Mouse (Mus musculus) MEL (cell line): ENCODE results near the gene Fam49a.

Experiments used
- CTCF ChIP-seq, 3 experiments: IDR thresholded peaks in 2 of 3; conservative IDR thresholded peaks in 1 of 3; 2 replicates each; pipeline ENCODE4 v1.5.1; 2011 to 2012; ENCODE audit warnings: low read length in 3 of 3, low read depth in 2 of 3, mild to moderate bottlenecking in 2 of 3, improper control_type of control experiment in 1 of 3, inconsistent platforms in 1 of 3, mixed read lengths in 1 of 3, moderate library complexity in 1 of 3; ENCODE audit not compliant: control insufficient read depth in 1 of 3, insufficient read depth in 1 of 3, poor library complexity in 1 of 3, severe bottlenecking in 1 of 3
- EP300 ChIP-seq, 2 experiments: IDR thresholded peaks; 2 replicates each; pipeline ENCODE4 v1.6.1; 2011; ENCODE audit warnings: improper control_type of control experiment in 2 of 2, low read length in 2 of 2, low read depth in 1 of 2, mild to moderate bottlenecking in 1 of 2
- ETS1 ChIP-seq: IDR thresholded peaks from 2 replicates; pipeline ENCODE4 v1.6.1; 2012; ENCODE audit warnings: low read depth, mild to moderate bottlenecking, inconsistent platforms, low read length, improper control_type of control experiment, moderate library complexity
- KAT2A ChIP-seq: conservative IDR thresholded peaks from 2 replicates; pipeline ENCODE4 v1.6.1; 2012; ENCODE audit warnings: low read depth, low read length, improper control_type of control experiment, inconsistent platforms
- MEF2A ChIP-seq: IDR thresholded peaks from 2 replicates; pipeline ENCODE4 v1.6.1; 2014; ENCODE audit warnings: low read depth, mild to moderate bottlenecking, inconsistent platforms, low read length, improper control_type of control experiment; ENCODE audit not compliant: poor library complexity, insufficient replicate concordance, severe bottlenecking; ENCODE audit errors: extremely low read depth
- MYC ChIP-seq: IDR thresholded peaks from 2 replicates; pipeline ENCODE4 v1.6.1; 2011; ENCODE audit warnings: low read depth, mild to moderate bottlenecking, low read length, improper control_type of control experiment, moderate library complexity
- POLR2A ChIP-seq, 2 experiments: IDR thresholded peaks; 2 replicates each; pipeline ENCODE4 v1.6.1; 2011 to 2012; ENCODE audit warnings: low read length in 2 of 2, mild to moderate bottlenecking in 2 of 2, control low read depth in 1 of 2, improper control_type of control experiment in 1 of 2, low read depth in 1 of 2, moderate library complexity in 1 of 2; ENCODE audit not compliant: control insufficient read depth in 1 of 2, insufficient read depth in 1 of 2, poor library complexity in 1 of 2
- RAD21 ChIP-seq: IDR thresholded peaks from 2 replicates; pipeline ENCODE4 v1.6.1; 2011; ENCODE audit warnings: mild to moderate bottlenecking, low read depth, low read length, improper control_type of control experiment
- TAL1 ChIP-seq: IDR thresholded peaks from 2 replicates; pipeline ENCODE4 v1.6.1; 2012; ENCODE audit warnings: mild to moderate bottlenecking, inconsistent platforms, low read length, moderate library complexity, mixed read lengths
- TCF12 ChIP-seq: IDR thresholded peaks from 2 replicates; pipeline ENCODE4 v1.6.1; 2014; ENCODE audit warnings: low read depth, mild to moderate bottlenecking, inconsistent platforms, low read length, improper control_type of control experiment, moderate library complexity
- UBTF ChIP-seq: IDR thresholded peaks from 2 replicates; pipeline ENCODE4 v1.6.1; 2012; ENCODE audit warnings: low read depth, mild to moderate bottlenecking, inconsistent platforms, low read length, improper control_type of control experiment, moderate library complexity, borderline replicate concordance; ENCODE audit not compliant: insufficient read depth
- ZMIZ1 ChIP-seq: IDR thresholded peaks from 2 replicates; pipeline ENCODE4 v1.6.1; 2012; ENCODE audit warnings: low read depth, mild to moderate bottlenecking, inconsistent platforms, low read length, improper control_type of control experiment, moderate library complexity

GRCm38 (mm10) chr12:12264151-12264550, 2.2 kb downstream of the Fam49a start:
- no peak for TF ChIP-seq CTCF (IDR thresholded peaks at IDR 0.05 in 2 of 3, conservative IDR thresholded peaks at IDR 0.05 in 1 of 3; ENCODE audit: control insufficient read depth in 1 of 3, insufficient read depth in 1 of 3, low read depth in 2 of 3, low read length in 3 of 3, poor library complexity in 1 of 3, severe bottlenecking in 1 of 3)
- TF ChIP-seq MEF2A = no peak
- no peak for TF ChIP-seq TCF12
- TF ChIP-seq POLR2A (IDR thresholded peaks at IDR 0.05; ENCODE audit: control insufficient read depth in 1 of 2, insufficient read depth in 1 of 2, low read depth in 1 of 2, low read length in 2 of 2, poor library complexity in 1 of 2) = no peak
- TF ChIP-seq TAL1 = no peak
- no peak for TF ChIP-seq RAD21
- TF ChIP-seq UBTF = no peak
- TF ChIP-seq EP300 (IDR thresholded peaks at IDR 0.05; ENCODE audit: low read depth in 1 of 2, low read length in 2 of 2) = no peak
- no peak for TF ChIP-seq ZMIZ1
- TF ChIP-seq KAT2A = no peak
- TF ChIP-seq ETS1 = no peak
- no peak for TF ChIP-seq MYC
